Mouse (Mus musculus) MN1 (cell line): ENCODE results near the gene Wee1.
"Not testable (repeated sequence)": the region's sequence is repeated elsewhere in the genome, so short reads cannot be mapped to it uniquely, and the experiment has no call there.

ENCODE experiments used
- DNase-seq: peaks from one replicate; pipeline ENCODE4 v3.0.0-alpha.2; 2016; ENCODE audit warnings: low spot score

The Wee1 gene

DNA sequence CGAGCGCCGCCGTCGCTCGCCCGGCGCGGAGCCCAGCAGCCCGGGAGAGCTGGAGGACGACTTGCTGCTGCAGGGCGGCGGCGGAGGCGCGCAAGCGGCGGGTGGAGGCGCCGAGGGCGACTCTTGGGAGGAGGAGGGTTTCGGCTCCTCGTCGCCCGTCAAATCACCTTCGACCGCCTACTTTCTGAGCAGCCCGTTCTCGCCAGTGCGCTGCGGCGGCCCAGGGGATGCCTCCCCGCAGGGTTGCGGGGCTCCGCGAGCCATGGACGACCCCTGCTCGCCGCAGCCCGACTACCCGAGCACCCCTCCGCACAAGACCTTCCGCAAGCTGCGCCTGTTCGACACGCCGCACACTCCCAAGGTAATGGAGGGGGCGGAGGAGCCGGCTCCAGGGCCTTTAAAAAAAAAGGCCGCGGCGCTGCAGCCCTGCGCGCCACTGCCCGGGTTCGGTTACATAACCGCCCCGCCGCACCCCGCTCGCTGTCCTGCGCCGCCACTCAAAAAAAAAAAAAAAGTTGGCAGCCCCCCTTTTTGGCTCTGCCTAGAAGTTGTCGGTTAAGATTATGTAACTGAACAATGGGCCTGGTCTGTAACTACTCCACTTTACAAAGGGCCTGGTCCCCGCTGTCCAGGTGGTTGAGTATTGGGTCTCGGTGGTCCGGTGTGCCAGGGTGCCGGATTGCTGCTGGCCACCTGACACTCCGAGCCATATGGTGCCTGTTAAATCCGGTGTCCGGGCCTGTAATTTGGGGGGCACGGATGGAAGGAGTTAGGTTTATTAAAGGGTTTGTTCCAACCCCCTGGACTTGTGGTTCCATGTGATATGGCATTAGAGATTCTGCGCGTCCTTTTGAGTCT lies 948 bp downstream of the Wee1 start:
- DNase-seq, result peak; percentile 67

DNA sequence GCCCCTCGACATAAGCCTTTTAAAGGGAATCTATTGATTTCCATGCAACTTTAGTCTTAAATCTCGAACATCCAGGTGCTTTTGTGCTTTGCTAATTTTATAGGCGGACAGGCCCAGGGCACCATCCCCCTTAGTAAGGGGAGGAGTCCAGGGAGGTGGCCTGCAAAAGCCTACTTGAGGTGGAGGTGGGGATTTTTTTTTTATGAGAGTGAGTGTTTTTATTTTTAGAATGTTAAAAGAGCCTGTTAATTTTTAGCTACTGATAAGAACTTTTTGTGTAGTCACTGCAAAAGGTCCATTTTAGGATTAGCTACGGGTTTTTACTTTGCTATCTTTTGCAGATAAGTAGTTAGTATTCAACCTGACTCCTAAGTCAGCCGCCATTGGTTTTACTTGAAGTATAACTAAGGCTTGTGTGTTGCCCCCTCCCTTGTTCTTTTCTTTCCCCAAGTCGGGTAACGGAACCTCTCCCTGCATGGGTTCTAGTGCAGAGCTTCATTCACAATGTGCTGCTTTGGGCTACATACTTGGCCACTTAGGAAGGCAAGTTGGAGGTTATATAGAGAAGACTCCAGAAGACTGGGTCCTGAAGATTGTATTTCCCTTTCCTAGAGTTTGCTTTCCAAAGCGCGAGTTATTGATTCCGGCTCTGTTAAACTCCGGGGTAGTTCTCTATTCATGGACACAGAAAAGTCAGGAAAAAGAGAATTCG lies 2.2 kb downstream of the Wee1 start:
- DNase-seq, result no peak

DNA sequence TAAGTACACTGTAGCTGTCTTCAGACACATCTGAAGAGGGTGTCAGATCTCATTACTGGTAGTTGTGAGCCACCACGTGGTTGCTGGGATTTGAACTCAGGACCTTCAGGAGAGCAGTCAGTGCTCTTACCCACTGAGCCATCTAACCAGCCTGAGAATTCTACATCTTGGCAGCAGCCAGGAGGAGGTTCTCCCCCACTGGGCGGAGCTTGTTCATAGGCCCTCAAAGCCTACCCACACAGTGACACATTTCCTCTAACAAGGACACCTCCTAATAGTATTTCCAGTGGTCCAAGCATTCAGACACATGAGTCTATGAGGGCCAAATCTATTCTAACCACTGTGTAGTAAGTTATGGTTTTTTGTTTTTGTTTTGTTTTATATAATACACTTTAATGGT lies 6.7 kb downstream of the Wee1 start:
- DNase-seq, result no peak

DNA sequence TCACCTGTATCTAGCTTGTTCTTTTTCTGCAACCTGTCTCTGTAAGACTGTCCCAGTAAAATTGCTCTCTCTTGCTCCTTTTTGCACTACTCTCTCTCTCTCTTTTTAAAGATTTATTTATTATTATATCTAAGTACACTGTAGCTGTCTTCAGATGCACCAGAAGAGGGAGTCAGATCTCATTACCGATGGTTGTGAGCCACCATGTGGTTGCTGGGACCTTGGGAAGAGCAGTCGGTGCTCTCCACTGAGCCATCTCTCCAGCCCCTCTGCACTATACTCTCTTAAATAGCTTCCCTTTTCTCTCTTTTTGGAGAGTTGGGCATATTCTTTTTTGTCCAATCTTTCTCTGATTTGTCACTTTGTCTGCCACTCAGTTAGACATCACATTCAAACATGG lies 10.4 kb downstream of the Wee1 start:
- not testable (repeated sequence) for DNase-seq

DNA sequence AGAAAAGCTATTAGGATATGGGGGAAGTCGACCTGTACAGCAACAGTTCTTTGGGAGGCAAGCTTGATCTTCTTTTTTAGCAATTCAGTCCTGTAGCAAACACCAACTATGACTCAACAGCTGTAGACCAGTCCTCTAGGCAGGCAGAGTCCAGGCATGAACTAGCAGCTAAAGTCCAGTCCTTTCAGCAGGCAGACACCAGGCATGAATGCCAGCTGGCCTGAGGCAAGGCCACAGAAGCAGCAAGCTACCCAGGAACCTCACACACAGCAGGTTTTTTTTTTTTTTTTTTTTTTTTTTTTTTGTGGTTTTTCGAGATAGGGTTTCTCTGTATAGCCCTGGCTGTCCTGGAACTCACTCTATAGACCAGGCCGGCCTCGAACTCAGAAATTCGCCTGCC lies 12.1 kb downstream of the Wee1 start:
- peak; percentile 15 for DNase-seq

DNA sequence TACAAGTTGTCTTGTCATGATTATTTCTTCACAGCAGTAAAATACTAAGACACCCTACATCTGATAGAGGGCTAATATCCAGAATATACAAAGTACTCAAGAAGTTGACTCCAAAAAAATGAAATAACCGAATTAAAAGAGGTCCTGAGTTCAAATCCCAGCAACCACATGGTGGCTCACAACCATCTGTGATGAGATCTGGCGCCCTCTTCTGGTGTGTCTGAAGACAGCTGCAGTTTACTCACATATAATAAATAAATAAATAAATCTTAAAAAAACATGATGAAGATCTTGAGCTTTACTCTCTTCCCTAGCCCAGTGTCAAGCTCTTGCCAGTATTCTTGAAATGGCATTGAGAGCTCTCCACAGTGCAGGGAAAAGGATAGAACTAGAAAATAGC lies 16.7 kb downstream of the Wee1 start:
- no peak for DNase-seq

DNA sequence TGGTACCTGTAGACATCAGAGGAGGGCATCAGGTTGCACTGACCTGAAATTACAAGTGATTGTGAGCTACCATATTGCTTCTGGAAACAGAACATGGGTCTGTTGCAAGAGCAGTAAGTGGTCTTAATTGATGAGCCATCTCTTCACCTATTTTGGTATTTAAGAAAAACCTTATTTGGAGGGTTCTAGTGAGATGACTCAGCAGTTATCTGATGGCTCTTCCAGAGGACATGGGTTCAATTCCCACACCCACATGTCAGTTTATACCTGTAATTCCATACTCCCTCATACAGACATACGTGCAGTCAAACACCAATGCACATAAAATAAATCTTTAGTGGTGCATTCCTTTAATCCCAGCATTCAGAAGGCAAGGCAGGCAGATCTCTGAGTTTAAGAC lies 22.0 kb downstream of the Wee1 start:
- no peak for DNase-seq

DNA sequence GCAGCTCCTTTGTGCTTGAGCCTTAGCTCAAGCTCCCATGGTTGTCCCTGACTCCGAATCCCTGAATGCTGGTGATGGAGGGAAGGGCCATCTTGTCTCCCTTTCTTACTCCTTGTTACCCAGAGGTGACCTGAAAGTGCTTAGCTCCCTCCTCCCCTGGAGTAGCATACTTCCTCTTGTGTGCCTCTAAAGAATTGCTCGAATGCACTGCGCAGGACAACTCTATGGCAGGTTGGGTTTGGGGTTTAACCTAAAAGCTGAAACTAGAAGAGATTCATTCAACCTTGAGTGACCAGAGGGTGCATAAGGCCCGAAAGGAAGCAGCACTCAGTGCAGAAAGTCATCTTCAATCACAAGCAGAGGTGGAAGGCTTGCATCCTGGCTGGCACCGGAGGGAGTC lies 31.0 kb downstream of the Wee1 start:
- no peak for DNase-seq

DNA sequence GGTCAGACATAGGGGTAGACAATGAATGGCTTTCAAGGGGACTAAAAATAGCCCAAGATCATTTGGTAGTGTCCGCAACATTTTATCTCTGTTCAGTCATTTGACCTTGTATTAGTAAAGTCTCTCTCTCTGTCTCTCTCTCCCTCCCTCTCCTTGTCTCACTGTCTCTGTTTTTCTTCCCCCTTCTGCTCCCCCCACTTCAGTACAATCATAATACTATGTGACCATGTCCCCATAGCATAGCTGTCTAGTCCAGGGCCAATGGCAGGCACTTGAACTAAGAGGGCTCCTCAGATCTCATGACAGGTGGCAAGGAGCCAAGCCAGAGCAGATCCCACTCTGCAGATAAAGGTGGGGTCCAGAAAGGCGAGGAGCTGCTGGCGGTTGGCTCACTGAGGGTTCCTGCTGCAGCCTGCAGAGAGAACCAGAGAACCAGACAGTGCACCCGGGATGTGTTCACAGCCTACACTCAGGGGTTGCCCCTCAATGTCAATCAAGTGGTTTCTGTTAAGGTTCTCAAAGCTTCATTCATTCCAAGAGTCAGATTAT lies 34.9 kb downstream of the Wee1 start:
- no peak for DNase-seq

DNA sequence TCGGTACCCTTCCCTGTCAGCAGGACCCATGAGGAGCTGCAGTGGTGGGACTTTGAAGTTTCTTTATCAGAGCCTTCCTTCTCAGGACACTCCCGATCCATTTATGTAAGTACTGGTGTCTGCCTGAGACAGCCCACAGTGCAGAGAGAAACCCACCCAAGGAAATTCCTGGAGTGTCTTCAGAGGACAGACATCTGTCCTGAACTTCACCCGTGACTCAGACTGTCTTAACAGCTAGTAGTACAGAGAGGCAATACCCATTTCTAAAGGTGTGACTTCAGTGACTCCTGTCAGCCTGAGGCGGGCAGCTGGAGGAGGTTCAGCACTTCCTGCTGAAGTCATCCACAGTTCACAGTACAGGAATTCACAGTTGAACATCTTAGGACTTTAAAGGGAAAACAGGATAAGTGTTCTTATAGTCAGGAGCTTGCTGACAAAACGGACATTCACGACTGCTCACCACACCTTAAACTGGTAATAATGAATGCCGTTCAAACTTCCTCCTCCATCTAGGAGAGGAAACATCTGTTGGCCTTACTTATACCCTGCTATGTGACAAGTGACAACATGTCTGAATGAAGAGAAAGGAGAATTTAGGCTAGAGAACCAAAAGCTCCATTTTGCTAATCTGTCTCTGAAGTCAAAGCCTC lies 35.5 kb downstream of the Wee1 start:
- no peak for DNase-seq

DNA sequence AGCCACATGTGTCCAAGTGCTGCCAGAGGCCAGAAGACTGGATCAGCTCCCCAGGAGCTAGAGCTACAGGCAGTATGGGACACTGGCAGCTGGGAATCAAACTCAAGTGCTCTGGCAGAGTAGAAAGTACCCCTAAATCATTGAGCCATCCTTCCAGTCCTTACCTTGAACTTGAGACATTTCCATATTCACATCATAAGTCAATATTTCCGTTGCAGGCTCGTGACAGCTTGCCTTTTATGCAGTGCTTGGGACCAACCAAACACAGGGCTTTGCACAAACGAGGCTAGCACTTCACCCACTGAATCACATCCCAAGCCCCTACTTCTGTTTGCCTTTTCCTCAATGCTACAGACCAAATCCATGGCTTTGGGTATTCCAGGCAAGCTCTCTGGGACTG lies 36.2 kb downstream of the Wee1 start:
- DNase-seq, result no peak

DNA sequence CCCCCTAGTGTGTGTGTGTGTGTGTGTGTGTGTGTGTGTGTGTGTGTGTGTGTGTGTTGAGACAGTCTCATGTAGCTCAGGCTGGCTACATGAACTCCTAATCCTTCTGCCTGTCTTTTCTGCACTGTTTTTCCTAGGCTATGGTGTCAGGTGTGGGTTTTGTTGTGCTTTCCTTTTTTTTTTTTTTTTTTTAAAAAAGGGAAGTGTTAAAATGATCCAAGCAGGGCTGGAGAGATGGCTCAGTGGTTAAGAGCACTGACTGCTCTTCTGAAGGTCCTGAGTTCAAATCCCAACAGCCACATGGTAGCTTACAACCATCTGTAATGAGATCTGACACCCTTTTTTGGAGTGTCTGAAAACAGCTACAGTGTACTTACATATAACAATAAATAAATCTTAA lies 38.3 kb downstream of the Wee1 start:
- not testable (repeated sequence) for DNase-seq

DNA sequence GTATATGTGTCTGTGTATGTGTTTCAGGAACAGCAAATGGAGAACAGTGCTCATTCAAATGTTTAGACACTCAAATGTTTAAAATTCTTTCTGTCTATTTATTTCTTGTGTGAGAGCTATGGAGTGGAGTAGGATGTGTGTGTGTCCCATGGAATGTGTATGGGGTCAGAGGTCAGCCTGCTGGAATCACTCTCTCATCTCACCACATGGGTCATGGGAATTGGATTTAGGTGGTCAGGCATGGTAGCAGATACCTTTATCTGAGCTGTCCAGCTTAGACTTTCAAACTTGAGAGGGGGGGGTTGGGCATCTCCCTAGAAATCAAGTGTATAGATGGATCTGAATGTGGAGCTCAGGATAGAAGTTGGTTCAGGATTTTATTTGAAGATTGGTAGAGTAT lies 38.8 kb downstream of the Wee1 start:
- DNase-seq, result no peak

DNA sequence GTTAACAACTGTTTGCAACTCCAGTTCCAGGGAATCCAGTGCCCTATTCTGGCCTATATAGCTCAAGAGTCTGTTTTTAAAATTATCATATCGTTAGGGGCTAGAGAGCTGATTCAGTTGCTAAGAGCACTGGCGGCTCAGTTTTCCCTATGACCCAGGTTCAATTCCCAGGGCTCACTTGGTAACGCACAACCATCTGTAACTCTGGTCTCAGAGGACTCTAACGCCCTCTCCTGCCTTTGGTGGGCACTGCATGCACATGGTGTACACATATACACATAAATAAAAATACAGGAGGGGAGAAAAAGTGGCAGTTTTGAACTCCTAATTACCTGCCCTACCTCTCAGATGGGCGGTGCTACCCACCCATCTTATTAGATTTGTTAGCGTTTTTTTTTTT lies 41.2 kb downstream of the Wee1 start:
- DNase-seq, result no peak

DNA sequence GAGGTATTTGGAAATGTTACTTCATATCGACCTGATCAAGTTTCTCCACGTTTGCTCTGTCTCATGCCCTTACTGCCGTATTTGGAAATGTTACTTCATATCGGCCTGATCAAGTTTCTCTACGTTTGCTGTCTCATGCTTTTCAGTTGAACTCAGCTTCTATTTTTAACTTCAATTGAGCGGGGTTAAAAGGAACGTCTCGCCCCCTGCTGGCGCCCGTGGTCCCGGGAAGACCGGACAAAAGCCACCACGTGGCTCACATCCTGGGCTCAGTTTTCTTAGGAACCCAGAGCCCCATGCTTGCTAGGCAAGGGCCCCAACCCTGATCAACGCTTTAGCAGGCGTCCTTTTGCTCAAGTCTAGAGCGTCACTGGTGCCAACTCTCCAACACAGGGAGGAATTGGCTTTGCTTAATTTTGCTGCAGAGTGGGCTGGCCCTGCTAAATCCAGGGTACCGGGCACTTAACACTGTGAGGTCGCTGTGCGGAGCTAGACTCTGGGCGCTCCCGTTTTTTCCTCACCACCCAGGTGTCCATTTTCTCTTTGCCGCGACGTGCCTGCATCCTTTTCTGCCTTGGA lies 42.3 kb downstream of the Wee1 start:
- DNase-seq, result peak; percentile 93

DNA sequence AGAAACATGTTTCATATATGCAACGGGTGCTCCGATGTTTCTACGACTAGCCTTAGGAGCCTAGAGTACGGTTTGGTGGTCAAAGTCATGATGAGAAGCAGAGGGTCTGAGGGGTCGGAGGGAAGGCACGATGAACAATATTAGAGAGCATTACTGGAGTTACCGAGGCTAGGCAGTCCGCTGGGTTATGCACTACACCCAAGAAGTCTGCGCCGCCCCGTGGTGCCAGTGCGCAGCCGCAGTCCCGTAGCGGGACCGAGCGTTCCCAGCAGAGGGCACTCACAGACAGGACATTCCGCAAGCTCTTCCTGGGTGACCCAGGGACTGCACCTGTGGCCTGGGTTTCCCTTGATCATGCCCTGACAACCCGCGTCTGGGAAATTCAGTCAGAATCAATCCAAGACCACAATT lies 42.9 kb downstream of the Wee1 start:
- DNase-seq, result peak; percentile 96

DNA sequence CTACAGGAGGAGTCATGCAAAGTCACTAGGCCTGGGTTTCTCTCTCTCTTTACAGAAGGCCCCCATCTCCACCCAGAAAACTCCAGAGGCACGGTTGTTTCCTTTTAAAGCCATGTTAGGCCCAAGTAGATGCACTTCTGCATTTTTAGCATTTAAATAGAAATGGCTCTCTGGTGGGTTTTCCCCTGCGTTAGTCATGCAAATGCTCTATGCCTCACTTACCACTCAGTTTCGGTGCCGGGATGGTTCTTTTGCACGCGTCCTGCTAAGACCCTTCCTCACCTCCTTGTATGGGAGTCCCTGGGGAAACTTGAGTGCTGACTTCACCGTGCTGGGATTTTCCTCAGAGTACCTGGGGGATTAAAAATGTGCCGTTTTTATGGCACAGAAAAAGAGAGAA lies 44.4 kb downstream of the Wee1 start:
- no peak for DNase-seq

DNA sequence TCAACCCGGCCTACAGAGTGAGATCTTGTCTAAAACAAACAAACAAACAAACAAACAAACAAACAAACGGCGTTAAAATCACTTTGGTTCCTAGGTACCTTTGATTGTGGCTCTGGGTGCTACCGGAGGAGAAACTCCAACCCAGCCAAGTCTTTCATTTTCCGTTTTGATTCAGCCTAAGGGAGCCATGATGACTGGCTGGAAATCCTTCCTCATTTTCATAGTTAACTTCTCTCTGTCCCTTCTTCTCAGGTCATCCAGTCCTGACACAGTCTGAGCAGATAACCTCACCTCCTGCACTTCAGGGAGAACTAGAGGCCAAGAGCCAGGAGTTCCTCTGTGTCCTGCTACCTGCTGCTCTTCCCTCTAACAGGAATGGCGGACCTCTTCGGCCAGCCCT lies 57.4 kb downstream of the Wee1 start:
- no peak for DNase-seq

DNA sequence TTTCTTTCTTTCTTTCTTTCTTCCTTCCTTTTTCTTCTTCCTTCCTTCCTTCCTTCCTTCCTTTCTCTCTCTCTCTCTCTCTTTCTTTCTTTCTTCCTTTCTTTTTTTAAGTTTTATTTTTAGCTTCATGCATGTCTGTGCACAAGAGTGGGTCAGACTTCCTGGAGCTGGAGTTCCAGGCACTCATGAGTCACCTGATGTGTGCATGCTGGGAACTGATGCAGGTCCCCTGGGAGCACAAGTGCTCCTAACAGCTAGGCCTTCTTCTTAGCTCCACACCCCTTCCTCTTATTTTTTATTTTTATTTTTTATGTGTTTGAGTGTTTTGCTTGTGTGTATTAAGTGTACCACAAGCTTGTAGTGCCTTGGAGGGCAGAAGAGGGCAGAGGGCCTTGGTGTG lies 58.8 kb downstream of the Wee1 start:
- DNase-seq, result no peak

DNA sequence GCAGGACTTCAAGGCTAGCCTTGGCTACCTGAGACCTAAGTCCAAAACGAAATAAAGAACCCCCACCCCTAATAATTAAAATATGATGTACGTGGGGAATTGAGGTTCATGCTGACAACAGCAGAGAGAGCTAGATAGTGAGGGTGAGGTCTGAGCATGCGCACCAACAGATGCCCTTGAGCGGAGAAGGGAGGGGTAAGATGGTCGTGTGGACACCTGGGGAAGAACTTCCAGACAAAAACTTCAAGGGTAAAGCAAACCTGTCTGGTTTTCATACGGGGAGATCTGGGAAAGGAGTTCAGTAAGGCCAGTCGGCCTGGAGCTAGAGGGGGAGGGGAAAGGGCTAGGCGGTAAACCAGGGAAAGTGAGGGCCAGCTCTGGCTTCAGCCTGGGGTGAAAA lies 59.6 kb downstream of the Wee1 start:
- no peak for DNase-seq

DNA sequence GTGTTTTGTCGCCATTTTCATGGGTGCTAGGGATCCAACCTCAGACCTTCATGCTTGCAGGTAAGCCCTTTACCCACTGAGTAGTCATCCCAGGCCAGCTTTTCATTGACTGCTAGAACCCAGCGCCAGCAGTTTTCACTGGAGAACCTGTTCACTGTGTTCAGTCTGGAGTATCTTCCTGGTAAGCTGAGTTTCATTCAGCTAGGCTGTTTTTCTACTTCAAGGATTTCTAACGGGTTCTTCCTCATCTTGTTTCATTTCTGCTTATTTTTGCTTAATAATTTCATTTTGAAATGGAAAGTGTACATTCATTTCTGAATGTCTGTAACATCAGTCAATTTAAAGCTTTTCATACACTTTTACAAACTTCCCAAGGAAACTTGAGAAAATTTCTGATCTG lies 62.8 kb downstream of the Wee1 start:
- DNase-seq, result no peak

DNA sequence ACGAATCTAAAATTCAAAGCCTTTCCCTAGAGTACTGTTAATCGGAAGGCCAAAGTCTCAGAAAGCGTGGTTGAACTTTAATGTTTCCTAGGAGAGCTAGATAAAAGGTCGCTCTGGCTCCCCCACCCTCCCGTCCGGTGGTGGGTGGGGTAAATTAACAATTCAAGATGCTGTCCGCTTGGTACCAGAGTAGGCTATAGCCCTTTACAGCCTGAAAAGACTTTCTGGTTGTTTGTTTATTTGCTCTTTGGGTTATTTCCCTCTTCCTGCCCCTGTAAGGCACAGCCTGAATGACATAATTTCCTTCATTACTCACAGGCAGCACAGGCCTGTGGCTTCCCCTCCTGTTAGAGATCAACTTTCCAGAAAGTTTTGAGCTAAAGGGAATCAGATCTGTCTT lies 68.1 kb downstream of the Wee1 start:
- no peak for DNase-seq
